10 mouse cellular contexts compared by ENCODE assay signal in genomic region chr16:24494531-24494930, GRCm38 (mm10).
DNase-seq lines count a peak whose midpoint lies in the region; ATAC-seq and TF ChIP-seq lines count a peak whose summit lies in the region.
"Had no signal": no experiment of that assay in that cellular context is flagged by ENCODE, and none has a peak within 500 bp of the region (broad histone marks: within the 10 kb centered on the region; RNA-seq: fewer than 3 reads in every experiment).

No protein-coding gene starts in this region.

- H3K4me1 ChIP-seq in spleen, adult 2 months (ENCODE audit: control insufficient read depth, insufficient read depth, insufficient read length) = peaks cover 4% of the 10 kb centered on the region
- H3K4me1 ChIP-seq in embryonic facial prominence, embryonic 15.5 days = peaks cover 65% of the 10 kb centered on the region
- peaks cover 53% of the 10 kb centered on the region for H3K4me1 ChIP-seq in limb, embryonic 15.5 days

- 0 out of 2 replicates have a peak overlapping the region, but pooled peaks have one; percentile 4 for H3K27ac ChIP-seq in spleen, adult 2 months (ENCODE audit: insufficient read depth, low read length)
- peak overlapping the region; percentile 31; the same call in 1 of the 2 replicates for H3K27ac ChIP-seq in embryonic facial prominence, embryonic 15.5 days (replicated peaks)
- peak overlapping the region; percentile 47 for H3K27ac ChIP-seq in limb, embryonic 15.5 days
- H3K27ac ChIP-seq: midbrain, embryonic 10.5 days had no signal

- H3K4me2 ChIP-seq in embryonic facial prominence, embryonic 15.5 days (replicated peaks) = no peak overlapping the region
- H3K4me2 ChIP-seq in limb, embryonic 15.5 days = no peak overlapping the region

- ATAC-seq in embryonic facial prominence, embryonic 15.5 days (ENCODE audit: insufficient number of reproducible peaks, low FRiP score, low TSS enrichment, low read depth) = no peak
- ATAC-seq in limb, embryonic 15.5 days (ENCODE audit: insufficient number of reproducible peaks, low FRiP score, low TSS enrichment, low read depth) = no peak
- ATAC-seq: forebrain, embryonic 14.5 days; hindbrain, embryonic 16.5 days had no signal

- no peak overlapping the region for H3K4me3 ChIP-seq in spleen, adult 2 months (ENCODE audit: extremely low read depth, insufficient read depth, insufficient read length)
- H3K4me3 ChIP-seq in embryonic facial prominence, embryonic 15.5 days (replicated peaks) = no peak overlapping the region
- no peak overlapping the region for H3K4me3 ChIP-seq in limb, embryonic 15.5 days
- H3K4me3 ChIP-seq: midbrain, embryonic 10.5 days had no signal

- TF ChIP-seq POLR2A in spleen, adult 2 months (IDR thresholded peaks at IDR 0.05; ENCODE audit: low read depth, low read length) = no peak

- H3K9me3 ChIP-seq in embryonic facial prominence, embryonic 15.5 days (replicated peaks) = no peaks in the 10 kb centered on the region
- H3K9me3 ChIP-seq in limb, embryonic 15.5 days = no peaks in the 10 kb centered on the region
- H3K9me3 ChIP-seq: midbrain, embryonic 10.5 days had no signal

- no peak for DNase-seq in spleen, adult 2 months (ENCODE audit: low read depth in 1 of 2, low spot score in 2 of 2)
- no peak for DNase-seq in spleen, postnatal 4 days (ENCODE audit: low spot score in 2 of 2)
- DNase-seq in layer of hippocampus, postnatal 10 days (ENCODE audit: low spot score in 2 of 2) = no peak
- DNase-seq in cerebellum, adult 9-11 months = no peak
- DNase-seq in cerebellum, postnatal 36 days = no peak

- H3K36me3 ChIP-seq in spleen, adult 2 months (ENCODE audit: control insufficient read depth, insufficient read depth, low read length) = no peaks in the 10 kb centered on the region
- H3K36me3 ChIP-seq in embryonic facial prominence, embryonic 15.5 days = no peaks in the 10 kb centered on the region
- no peaks in the 10 kb centered on the region for H3K36me3 ChIP-seq in limb, embryonic 15.5 days
- H3K36me3 ChIP-seq: midbrain, embryonic 10.5 days had no signal

- H3K9ac ChIP-seq in embryonic facial prominence, embryonic 15.5 days = no peak overlapping the region
- H3K9ac ChIP-seq in limb, embryonic 15.5 days = no peak overlapping the region

- H3K27me3 ChIP-seq in spleen, adult 2 months (ENCODE audit: control insufficient read depth, insufficient read depth, low read length) = no peaks in the 10 kb centered on the region
- H3K27me3 ChIP-seq in embryonic facial prominence, embryonic 15.5 days = no peaks in the 10 kb centered on the region
- H3K27me3 ChIP-seq in limb, embryonic 15.5 days = no peaks in the 10 kb centered on the region

- 81% methylated on average over 6 of the region's 6 CpGs for WGBS in spleen, adult 2 months
- WGBS in embryonic facial prominence, embryonic 15.5 days = 37% methylated on average over 6 of the region's 6 CpGs
- WGBS in limb, embryonic 15.5 days = 38% methylated on average over 6 of the region's 6 CpGs

- no peak for TF ChIP-seq CTCF in spleen, adult 2 months (IDR thresholded peaks at IDR 0.05; ENCODE audit: extremely low read depth, insufficient read depth, insufficient read length, insufficient replicate concordance)
